Mouse (Mus musculus) megakaryocyte, embryonic 14.5 days (primary cell): ENCODE measurements around the gene Foxk1.

ENCODE experiments used
- FLI1 ChIP-seq: IDR thresholded peaks from 2 replicates; pipeline ENCODE4 v1.6.1; 2012; ENCODE audit warnings: low read length, inconsistent platforms, mixed read lengths
- GATA1 ChIP-seq: IDR thresholded peaks from 3 replicates; pipeline ENCODE4 v1.6.1; 2012; ENCODE audit warnings: mixed read lengths, low read length, inconsistent platforms, borderline replicate concordance

GRCm38 (mm10) chr5:142423141-142423540 lies 21.8 kb downstream of the Foxk1 start:
- TF ChIP-seq FLI1, result no peak
- no peak for TF ChIP-seq GATA1
